Mouse (Mus musculus) layer of hippocampus, adult 9-11 months (tissue): ENCODE measurements around the gene Dtx3.

Experiments used
- DNase-seq: peaks from one replicate; pipeline ENCODE4 v3.0.0; 2022

Dtx3 gene

DNA sequence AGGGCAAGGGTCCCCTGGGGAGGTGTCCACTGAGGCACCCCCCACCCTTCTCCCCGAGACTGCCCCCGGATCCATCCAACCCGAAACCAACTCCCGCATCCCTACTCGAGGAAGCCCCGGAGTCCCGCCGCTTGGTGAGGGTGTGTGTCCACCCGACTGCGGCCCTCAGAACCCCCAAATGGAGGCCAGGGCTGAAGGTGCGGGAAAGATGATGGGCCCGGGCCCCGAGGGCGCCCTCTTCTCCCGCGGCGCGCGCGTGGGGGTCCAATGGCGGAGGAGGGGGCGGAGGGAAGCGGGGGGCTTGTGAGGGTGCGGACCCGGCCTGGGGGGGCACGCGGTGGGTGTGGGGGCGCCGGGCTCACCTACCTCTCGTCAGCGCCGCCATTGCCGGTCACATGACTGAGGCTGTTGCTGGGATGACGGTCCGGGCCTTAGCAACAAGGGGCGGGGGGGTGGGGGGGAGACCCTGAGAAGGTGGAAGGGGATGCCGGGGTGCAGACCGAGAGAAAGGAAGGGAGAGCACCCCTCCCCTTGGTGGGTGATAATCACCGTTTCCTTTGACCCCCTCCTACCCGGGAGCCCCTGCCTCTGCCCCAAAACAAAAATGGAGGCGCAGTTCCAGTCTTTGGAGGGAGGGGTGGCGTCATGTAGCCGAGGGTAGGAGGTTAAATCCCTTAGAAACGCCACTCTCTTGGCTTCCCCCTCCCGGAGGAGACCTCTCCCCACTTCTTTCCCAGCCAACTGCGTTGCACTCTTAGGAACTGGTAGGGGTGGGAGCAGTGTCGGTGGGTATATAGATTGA lies at the start of gene Dtx3:
Gene Dtx3 (minus strand): TSS at position 401 of the 802 bp plus-strand sequence.
- DNase-seq = no peak

- no peak for DNase-seq
These were observed 42.8 kb upstream of the Dtx3 start for GRCm38 (mm10) chr10:127238241-127238824.

DNA sequence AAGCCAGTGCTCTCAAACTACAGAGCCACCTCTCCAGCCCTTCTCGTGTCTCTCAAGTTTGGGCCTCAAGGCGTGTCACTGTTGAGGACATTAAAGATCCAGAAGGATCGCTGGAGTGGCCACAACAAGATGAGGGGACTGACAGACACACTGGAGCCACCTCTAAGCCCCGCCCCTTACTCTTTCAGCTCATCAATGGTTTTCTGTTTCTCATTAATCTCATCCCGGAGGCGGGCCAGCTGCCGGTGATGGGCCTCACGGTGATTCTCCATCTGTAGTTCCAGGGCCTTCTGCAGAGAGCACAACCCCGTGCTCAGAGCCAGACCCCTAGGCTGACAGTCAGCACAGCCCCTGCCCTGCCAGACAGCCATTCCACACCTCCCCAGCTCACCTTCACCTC lies 41.0 kb upstream of the Dtx3 start:
- DNase-seq = no peak

- no peak for DNase-seq
These were observed 37.6 kb upstream of the Dtx3 start for GRCm38 (mm10) chr10:127233141-127233540.

DNA sequence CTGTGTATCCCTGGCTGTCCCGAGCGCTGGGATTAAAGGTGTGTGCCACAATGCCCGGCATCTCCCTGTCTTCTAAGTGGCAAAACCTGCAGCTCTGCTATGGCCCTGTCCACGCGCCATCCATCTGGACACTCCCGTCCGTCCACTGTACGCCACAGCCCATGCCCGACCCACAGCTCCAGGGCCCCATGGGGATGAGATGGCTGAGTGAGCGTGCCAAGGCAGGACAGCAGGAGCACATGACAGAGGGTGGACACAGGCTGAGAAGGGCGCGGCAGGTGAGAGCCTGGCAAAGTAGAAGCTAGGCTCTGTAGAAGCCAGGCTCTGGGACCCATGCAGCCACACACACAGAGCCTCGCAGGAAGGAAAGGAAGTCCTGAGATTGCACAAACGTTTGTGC lies 36.2 kb upstream of the Dtx3 start:
- DNase-seq = no peak

DNA sequence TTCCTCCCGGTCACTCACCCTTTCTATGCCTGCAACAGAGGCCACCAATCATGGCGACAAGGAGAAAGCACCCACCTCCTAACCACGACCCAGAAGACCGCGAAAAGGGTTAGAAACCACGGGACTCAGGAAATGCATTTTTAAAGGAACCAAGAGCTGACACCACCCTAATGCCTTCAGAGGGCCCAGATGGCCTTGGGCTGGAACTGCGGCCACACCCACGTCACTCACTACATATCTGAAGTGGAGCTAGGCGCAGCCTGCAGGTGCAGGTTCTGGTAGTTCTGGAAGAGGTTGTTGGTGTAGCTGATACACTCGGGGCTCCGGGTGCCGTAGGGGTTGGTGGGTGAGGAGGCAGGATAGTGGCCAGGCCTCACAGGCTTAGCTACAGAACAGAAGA lies 35.2 kb upstream of the Dtx3 start:
- no peak for DNase-seq

DNA sequence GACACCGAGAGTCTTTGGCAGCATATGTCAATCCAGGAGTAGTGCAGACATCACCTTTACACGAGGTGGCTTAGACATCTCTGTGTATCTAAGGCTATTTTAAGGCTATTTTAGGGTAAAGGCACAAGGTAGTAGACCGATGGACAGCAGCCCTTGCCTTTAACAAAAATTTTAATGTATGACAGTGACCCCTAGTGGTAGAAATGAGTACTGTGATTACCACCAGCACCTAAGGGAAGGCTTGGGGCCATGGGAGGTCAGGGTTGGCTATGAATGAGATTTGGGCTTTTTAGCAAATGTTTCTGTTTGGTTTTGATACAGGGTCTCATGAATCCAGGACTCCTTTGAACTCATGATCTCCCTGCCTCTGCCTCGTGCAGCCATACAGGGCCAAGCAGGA lies 33.4 kb upstream of the Dtx3 start:
- DNase-seq = no peak

DNA sequence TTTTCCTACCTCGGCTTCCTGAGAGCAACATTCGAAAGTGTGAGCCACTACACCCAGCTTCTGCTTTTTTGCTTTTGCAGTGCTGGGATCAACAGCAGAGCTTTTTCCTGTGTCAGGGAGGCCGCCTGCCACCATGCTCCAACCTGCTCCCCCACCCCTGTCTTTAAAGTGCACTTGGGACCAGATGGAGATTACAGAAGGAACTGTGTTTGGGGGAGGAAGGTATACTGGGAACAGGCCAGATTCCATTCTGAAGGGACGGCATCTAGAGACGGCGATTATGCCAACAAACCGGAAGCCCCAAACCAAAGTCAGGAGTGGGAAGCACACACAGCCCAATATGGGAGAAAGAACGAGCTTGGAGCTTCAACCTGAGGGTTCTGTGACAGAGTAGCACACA lies 31.6 kb upstream of the Dtx3 start:
- DNase-seq = no peak

DNA sequence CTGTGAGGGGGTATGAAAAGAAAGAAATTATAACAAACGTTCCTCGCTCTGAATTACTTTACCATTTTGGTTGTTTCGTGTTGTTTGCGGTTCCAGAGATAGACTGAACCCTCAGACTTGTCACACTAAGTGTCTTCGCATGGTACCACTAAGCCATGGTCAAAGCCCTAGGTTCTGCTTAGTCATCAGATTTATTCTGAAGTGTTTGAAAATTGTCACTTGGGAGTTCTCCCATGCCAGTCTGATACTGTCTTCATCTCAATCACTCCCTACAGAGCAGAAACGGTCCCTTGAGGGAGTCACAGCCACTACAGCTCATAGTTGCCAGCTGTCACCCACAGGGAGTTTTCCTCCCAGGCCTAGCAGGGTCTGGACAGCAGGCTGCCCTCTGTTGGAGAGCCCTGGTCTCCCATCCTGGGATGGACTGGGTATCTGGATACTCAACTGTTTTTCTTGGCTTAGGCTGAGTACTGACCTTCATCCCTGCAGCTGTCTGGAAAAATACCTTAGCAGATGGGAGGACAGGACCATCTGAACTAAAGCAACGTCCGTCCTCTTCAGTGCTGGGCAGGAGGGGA lies 30.9 kb upstream of the Dtx3 start:
- DNase-seq = no peak

- no peak for DNase-seq
These were observed 30.2 kb upstream of the Dtx3 start for GRCm38 (mm10) chr10:127225732-127226131.

DNA sequence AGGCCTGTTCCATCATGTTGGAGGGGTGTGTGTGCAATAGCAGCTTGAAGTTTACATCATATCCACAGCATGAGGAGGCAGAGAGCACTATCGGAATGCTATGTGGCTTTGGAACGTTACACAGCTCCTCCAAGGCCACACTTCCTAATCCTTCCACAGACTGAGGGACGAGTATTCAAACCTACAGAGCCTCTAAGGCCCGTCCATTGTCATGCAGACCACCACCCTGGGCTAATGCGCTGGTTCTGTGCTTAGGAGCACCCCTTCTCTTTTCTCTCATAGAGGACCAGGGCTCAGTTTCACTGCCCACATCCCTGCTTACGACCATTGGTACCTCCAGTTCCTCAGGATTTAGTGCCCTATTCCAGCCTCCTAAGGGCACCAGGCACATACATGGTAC lies 29.7 kb upstream of the Dtx3 start:
- DNase-seq = no peak

DNA sequence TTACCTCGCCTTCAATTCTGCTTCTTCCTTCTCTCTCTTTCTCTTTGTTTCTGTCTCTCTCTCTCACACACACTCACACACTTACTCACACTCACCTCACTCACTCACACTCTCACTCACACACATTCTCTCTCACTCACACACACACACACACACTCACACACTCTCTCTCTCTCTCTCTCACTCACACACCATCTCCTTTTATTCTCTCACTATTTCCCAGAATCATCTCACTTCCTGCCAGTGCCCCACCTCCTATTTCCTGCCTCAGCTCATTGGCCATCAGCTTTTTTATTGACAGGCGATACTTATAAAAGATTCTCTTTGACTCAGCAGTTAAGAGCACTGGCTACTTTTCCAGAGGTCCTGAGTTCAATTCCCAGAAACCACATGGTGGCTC lies 22.8 kb upstream of the Dtx3 start:
- no peak for DNase-seq

GRCm38 (mm10) chr10:127217177-127217576 lies 21.6 kb upstream of the Dtx3 start:
- no peak for DNase-seq

GRCm38 (mm10) chr10:127216456-127216855 lies 20.9 kb upstream of the Dtx3 start:
- peak; percentile 37 for DNase-seq

DNA sequence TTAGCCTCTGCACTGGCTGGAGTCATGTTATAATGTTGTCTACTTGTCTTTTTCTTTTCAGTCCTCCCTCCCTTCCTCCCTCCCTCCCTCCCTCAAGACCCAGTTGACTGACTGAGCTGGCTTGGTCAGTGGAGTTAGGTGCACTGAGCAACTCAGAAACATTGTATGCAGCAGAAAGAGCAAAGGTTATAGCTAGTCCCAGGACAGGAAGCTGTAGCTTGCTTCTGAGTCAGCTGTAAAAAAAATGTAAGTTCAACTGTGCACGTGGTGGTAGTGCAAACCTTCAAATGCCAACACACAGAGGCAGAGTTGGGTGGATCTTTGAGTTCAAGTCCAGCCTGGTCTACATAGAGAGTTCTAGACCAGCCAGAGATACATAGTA lies 18.9 kb upstream of the Dtx3 start:
- no peak for DNase-seq

DNA sequence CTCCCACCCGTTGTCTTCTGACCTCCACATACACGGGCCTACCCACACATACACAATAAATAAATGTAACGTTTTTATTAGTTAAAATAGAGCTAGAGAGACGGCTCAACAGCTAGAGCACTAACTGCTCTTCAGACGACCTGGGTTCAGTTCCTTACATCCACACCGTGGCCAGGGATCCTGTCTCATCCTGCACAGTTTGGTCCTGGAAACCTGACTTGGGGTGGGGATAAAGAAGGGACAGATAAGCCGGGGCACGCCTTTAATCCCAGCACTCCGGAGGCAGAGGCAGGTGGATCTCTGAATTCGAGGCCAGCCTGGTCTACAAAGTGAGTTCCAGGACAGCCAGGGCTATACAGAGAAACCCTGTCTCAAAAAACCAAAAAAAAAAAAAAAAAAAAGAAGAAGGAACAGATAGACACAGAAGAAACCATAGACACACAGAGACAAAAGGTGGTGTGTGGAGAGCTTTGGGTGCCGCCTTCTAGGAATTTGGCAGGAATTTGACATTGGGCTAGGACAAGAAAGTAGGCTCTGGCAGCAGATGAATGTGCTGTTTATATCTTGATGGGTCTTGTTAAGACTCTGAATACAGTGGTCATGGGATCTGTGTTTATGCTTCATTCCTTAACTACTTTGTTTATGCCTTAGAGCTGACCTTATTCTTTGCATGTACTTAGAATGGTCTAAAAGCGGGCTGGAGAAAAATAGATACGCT lies 18.3 kb upstream of the Dtx3 start:
- no peak for DNase-seq

GRCm38 (mm10) chr10:127213272-127213671 lies 17.7 kb upstream of the Dtx3 start:
- no peak for DNase-seq

DNA sequence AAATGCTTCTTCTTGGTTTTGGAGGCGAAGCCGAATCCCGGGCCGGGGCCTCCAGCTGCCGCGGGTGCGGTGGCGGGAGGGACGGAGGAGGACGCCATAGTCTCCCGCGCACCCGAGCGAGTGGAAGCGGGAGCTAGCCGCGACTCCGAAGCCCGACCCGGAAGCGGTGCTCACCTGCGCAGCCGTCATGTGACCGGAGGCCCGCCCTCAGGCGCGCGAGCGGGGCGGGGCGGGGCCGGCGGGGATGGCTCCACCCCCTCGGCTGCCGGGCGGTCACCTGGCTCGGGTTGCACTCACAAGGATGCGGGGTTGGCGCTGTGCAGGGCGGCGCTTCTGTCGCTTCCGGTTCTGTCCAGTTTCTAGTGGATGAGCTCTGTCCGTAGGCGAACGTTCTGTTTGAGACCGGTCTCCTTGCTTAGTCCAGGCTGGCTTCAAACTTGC lies 15.9 kb upstream of the Dtx3 start, which contains the start of gene Pip4k2c:
Gene Pip4k2c (minus strand): TSS at position 172 of the 441 bp plus-strand sequence.
- DNase-seq = peak; percentile 90

DNA sequence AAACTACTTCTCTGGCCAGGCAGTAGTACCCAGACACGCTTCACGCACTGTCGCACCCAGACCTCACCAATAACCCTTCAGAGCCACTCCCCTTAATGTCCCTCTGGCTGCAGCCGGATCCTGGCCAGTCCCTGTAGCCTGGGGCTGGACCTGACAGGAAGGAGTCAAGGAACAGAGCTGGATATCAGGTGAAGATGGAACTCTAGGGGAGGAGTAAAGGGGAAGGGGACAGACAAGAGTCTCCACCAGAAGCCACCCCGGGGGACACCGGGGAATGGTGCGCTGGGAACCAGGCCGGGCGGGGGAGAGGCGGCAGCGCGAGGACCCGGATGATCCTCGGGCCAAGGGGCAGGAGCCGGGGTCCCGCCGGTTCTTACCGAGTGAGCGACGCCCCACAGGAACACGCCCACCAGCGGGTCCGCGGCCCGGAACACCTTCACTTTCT lies 15.5 kb upstream of the Dtx3 start:
- no peak for DNase-seq

DNA sequence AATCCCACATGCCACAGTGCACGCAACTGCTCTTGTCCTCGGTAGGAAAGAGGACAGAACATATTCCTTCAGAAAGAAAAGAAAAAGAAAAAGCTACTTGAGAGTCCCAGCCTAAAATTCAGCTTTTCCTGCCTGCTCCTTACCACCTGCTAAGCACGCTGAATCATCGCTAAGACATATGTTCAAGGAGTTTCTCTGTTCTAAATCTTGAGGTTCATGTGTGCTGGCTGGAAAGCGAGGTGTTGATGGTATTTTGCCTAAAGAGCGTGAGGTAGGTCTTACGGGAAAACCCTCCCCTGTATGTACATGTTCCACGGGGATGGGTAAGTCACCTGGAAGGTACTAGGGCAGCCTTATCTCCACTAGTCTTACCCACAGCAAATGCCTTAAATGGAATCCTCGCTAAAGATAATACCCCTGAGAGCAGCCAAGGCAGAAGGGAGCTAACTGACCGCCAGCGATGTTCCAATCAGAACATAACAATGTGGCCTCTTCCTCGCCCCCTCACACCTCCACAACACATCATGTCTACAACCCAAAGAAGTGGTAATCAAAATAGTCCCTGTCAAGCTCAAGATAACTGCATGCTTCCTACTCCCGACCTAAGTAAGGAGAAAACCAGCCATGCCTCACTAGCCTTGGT lies 14.5 kb upstream of the Dtx3 start:
- no peak for DNase-seq

- no peak for DNase-seq
These were observed 13.4 kb upstream of the Dtx3 start for GRCm38 (mm10) chr10:127208921-127209320.

DNA sequence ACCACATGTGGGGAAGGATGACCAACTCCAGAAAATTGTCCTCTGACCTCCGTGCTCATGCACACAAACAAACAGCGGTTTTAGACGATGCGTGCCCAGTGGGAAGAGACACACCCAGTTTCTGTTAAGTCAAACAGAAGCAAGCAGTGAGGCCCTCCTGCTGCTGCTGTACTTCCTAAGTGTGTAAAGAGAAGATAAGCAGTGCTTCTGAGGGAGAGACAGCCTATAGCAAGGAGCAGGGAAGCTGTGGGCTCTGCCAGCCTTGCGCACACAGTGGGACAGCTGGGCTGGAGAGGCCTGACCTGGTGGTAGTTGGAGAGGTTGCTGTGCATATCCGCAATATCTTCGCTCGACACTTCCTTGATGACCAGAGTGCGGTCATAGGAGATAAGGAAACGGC lies 9.8 kb upstream of the Dtx3 start:
- no peak for DNase-seq

DNA sequence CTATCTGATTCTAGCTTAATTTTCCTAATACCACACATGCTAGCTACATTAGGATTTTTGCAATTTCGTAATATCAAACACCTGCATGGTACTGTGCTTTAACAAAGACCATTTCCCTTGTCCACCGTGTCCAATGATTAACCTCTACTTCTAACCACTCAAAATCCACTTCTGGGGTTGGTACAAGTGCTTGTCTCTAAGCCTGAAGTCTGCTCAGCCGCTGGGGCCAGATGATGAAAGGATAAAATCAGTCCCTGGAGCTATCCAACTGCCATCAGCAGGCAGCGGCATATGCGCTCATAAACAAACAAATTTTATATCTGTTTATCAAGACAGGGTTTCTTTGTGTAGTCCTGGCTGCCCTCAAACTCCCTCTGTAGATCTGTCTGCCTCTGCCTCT lies 9.1 kb upstream of the Dtx3 start:
- DNase-seq = no peak
